Mouse (Mus musculus) testis, adult 2 months (tissue): ENCODE results near the gene Mybpc3. TPM values are rescaled to one million over a fixed set of nuclear protein-coding genes. Genes with fewer than 3 reads are reported as not detected.

ENCODE experiments used
- H3K27ac ChIP-seq: fragments of 200-500 bp; 2 replicates; pipeline ENCODE4 v1.5.1; 2012; ENCODE audit warnings: low read depth, low read length; ENCODE audit not compliant: control insufficient read depth, insufficient read depth
- H3K27me3 ChIP-seq: fragments of 200-500 bp; 2 replicates; pipeline ENCODE4 v1.6.1; 2012; ENCODE audit warnings: mild to moderate bottlenecking, low read length, moderate library complexity; ENCODE audit not compliant: control insufficient read depth, insufficient read depth
- H3K36me3 ChIP-seq: fragments of 200-500 bp; 2 replicates; pipeline ENCODE4 v1.6.1; 2012; ENCODE audit warnings: mild to moderate bottlenecking, low read length; ENCODE audit not compliant: control insufficient read depth, insufficient read depth
- H3K4me1 ChIP-seq: fragments of 200-500 bp; 2 replicates; pipeline ENCODE4 v1.6.1; 2012; ENCODE audit warnings: low read length; ENCODE audit not compliant: control insufficient read depth, insufficient read depth
- H3K4me3 ChIP-seq: fragments of 200-500 bp; 2 replicates; pipeline ENCODE4 v1.5.1; 2012; ENCODE audit warnings: low read depth, mild to moderate bottlenecking, low read length, moderate library complexity, mixed read lengths; ENCODE audit not compliant: control insufficient read depth
- CTCF ChIP-seq: fragments of 200-500 bp; IDR thresholded peaks from 2 replicates; pipeline ENCODE4 v1.5.1; 2012; ENCODE audit warnings: low read depth, mild to moderate bottlenecking, inconsistent platforms, low read length, moderate library complexity; ENCODE audit not compliant: control insufficient read depth, insufficient read depth, insufficient replicate concordance
- POLR2A ChIP-seq: fragments of 200-500 bp; IDR thresholded peaks from 2 replicates; pipeline ENCODE4 v1.6.1; 2012; ENCODE audit warnings: low read depth, mild to moderate bottlenecking, inconsistent platforms, low read length, moderate library complexity; ENCODE audit not compliant: control insufficient read depth
- polyA plus RNA-seq: library from polyadenylated mRNA; depleted of rRNA; stranded (reverse); fragments of >200 nt; gene quantifications from 2 replicates; pipeline ENCODE4 v1.2.3, GENCODE M21; 2012

Mybpc3 gene
- polyA plus RNA-seq, 1 experiment, result 0.04 TPM

DNA sequence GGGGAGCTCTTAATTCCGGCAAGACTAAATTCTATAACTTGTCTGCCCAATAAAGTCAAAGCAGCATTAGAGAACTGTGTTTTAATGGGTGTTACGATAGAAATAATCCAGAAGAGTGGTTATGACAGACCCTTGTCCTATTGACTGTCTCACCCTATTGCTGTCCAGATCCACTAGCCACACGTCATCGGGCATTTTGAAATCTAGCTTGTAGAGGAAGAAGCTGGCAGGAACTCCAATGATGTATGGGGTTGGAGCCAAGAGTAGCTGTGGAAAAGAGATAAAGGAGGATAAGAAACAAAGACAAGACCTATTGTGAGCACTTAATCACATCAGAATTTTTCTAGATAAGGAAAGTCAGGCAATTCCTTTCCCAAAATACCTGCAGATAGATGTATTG, 57.5 kb downstream of the Mybpc3 start:
- peaks cover 2% of the 10 kb centered on the region for H3K36me3 ChIP-seq
- H3K4me1 ChIP-seq, result no peaks in the 10 kb centered on the region
- no peaks in the 10 kb centered on the region for H3K27me3 ChIP-seq
- no peak overlapping the region for H3K4me3 ChIP-seq
- no peak overlapping the region for H3K27ac ChIP-seq
- no peak for TF ChIP-seq POLR2A
- no peak for TF ChIP-seq CTCF

DNA sequence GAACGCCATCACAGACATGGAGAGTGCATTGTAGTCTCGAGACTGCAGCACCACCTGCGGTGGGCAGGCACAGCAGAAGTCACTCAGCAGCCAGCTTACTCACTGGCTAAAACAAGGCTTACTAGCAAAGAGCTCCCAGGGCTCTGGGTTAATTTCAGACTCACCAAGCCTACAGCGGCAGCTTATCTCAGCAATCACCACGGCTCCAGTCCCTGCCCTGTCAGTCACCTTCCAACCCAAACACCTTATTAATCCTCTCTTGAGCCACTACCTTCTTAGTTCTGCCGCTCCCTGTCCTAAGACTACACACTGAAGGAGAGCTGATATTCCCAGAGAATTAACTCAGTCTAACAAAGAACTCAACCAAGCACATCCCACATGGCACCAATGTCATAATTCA, 58.3 kb downstream of the Mybpc3 start:
- Histone ChIP-seq H3K4me3 (no peak overlapping the region), H3K27ac (no peak overlapping the region), H3K27me3 (no peaks in the 10 kb centered on the region), H3K4me1 (no peaks in the 10 kb centered on the region), H3K36me3 (peaks cover 2% of the 10 kb centered on the region)
- TF ChIP-seq POLR2A (no peak), CTCF (no peak)

DNA sequence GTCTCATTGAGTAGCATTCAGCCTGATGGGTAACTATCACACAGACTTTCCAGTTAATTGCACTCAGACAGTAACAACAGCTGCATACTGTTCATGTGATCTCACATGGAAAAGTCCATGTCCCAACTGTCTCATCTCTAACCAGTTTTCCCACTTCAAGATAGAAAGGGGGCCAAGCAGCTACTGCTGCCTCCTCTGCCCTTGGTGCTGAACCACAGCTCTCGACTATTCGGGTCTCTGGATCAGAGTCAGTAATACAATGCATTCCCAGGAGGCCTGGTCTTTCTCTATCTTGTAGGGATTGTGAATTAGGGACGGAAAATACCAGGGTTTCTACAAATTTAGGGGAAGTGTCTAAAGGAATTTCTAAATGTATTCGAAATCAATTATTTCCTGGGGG, 61.9 kb downstream of the Mybpc3 start:
- Histone ChIP-seq H3K27ac (no peak overlapping the region), H3K4me3 (no peak overlapping the region), H3K4me1 (peaks cover 14% of the 10 kb centered on the region), H3K36me3 (no peaks in the 10 kb centered on the region), H3K27me3 (no peaks in the 10 kb centered on the region)
- TF ChIP-seq CTCF (no peak), POLR2A (no peak)

DNA sequence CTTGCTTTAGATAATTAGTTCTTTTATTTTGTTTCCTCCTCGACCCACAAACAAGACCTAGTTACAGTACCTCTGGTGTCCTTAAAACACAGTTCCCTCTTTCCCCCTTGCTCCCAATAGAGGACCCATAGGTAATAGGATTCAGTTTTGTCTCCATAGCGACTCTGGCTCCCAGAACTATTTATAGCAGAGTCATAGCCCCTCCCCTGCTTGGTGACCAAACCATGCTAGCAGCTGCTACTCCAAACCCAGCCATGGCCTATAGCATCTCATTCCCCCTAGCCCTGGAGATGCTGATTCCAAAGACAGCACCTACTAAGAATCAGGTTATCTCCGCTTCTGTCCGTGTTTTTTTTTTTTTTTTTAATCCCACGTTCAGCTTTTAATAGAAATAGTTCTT, 62.8 kb downstream of the Mybpc3 start:
- Histone ChIP-seq H3K27me3 (no peaks in the 10 kb centered on the region), H3K27ac (no peak overlapping the region), H3K4me3 (no peak overlapping the region), H3K4me1 (peaks cover 14% of the 10 kb centered on the region), H3K36me3 (no peaks in the 10 kb centered on the region)
- TF ChIP-seq CTCF, result no peak
- no peak for TF ChIP-seq POLR2A

DNA sequence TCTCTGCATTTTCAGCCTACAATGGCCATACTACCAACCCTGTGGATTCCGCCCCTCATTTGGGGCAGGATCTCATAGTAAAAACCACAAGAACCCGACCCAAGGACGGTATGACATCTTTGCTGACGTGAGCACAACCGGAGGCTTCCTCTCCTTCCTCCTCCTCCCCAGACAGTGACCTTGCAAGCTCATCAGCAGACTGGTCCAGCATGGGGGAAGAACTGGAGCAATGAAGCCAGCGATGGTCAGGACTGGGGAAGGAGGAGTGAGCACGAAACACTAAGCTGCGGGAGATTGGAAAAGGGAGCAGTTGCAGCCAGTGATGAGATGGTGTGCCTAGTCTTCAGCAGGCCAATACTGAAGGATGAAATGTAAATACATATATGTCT, 64.1 kb downstream of the Mybpc3 start:
- no peak for TF ChIP-seq POLR2A
- no peak for TF ChIP-seq CTCF
- Histone ChIP-seq H3K4me1 (peaks cover 14% of the 10 kb centered on the region), H3K4me3 (peak overlapping the region; percentile 88), H3K27ac (0 out of 2 replicates have a peak overlapping the region, but pooled peaks have one; percentile 13), H3K36me3 (no peaks in the 10 kb centered on the region), H3K27me3 (no peaks in the 10 kb centered on the region)

DNA sequence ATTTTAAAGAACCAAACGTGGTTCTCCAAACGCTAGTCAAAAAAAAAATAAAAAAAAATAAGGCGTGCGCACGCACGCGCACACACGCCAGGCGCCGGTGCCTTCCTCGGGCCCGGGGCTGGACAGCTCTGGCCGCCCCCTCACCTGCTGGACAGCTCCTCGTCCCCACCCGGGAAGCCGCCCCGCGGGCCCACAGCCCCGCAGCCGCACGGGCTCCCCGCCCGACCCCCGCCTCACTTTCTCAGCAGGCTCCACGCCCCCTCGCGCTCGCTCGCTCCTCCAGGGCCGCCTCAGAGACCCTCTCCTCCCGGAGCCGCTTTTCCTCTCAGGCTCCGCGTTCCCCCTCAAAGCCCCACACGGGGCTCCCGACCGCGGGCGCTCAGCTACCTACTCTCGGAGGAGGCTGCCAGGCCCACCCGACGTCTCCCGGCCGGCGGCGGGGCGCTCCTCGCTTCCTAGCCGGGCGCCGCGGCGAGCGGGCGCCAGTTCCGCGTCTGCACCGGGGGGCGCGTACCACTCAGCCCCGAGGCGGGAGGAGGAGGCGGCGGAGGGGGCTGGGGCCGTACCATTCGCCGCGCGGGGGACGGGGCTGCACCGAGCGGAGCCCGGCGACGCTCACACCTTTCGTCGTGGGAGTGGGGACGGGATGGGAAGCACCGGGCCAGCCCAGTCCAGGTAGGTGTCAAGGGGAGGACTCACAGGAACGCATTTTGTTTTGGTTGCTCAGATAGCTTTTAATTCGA, 64.6 kb downstream of the Mybpc3 start:
- H3K27ac ChIP-seq, result peak overlapping the region; percentile 92
- no peak for TF ChIP-seq CTCF
- no peak for TF ChIP-seq POLR2A
- peak overlapping the region; percentile 88 for H3K4me3 ChIP-seq
- H3K4me1 ChIP-seq, result peaks cover 14% of the 10 kb centered on the region
- H3K36me3 ChIP-seq, result no peaks in the 10 kb centered on the region
- no peaks in the 10 kb centered on the region for H3K27me3 ChIP-seq

DNA sequence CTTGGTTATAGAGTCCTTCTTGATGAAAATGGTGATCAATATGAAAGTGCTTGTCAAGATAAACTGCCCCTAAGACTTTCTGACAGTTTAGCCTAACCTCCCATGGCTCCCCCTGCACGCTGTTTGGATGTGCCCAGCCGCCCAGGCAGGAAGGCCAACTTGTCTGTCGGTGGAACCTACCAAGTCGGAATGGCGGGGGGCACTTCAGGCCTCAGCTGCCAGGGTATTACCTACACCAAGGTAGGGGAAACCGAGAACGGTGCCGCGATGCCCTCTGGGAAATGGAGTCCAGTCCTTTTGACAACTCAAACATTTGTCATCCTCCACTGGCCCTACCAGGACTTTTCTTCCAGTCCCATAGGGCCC, 65.2 kb downstream of the Mybpc3 start:
- H3K36me3 ChIP-seq, result no peaks in the 10 kb centered on the region
- TF ChIP-seq POLR2A, result no peak; the same call in 1 of the 2 replicates
- TF ChIP-seq CTCF, result no peak
- no peaks in the 10 kb centered on the region for H3K27me3 ChIP-seq
- H3K4me3 ChIP-seq, result peak overlapping the region; percentile 88
- peaks cover 14% of the 10 kb centered on the region for H3K4me1 ChIP-seq
- H3K27ac ChIP-seq, result peak overlapping the region; percentile 92
